Mouse (Mus musculus): ENCODE measurements around the gene Kcnh3.

Gene Kcnh3

DNA sequence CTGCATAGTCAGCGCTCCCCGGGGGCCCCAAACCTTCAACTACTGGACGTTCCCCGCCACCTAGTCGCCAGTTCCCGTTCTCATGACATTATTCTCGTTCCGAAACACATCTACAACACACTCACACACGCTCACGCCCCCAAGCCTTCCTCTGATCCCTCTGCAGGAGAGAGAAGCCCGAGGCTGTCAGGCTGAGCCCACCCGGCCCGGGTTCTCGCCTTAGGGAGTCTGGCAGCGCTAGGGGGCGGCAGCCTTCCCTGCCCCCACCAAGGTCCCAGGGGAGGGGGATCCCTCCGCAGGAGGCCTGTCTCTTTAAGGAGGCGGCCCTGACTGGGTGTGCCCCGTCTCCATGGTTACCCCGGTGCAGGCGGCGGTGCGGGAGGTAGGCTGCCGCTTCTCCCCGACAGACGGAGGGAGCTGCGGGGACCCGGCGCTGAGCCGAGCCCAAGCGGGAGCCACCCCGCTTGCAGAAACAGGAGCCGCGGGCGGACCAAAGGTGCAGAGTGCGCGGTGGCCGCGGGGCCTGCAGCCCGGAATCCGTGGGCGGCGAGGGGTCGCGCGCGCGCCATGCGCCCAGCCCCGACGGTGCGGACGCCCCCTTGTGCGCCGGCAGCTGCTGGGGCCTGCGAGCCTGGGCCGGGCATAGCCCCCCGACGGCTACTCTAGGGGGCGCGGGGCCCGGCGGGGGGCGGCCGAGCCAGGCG lies at the start of gene Kcnh3:
TSS of gene Kcnh3 (plus strand) at position 654 of the 704 bp plus-strand sequence.
- DNase-seq, result peak; percentile 41

DNA sequence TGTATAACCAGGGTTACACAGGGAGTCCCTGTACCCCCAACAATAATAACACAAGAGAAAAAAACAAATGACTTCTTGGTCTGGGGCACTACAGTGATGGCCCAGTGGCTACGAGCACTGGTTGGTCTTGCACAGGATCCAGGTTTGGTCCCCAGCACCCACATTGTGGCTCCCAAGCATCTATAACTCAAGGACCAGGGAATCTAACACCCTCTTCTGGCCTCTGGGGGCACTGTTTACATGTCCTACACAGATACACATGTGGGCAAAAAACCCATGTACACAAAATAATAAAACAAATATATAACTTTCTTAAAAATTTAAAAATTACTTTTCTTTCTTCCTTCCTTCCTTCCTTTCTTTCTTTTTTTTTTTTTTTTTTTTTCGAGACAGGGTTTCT lies 45.0 kb upstream of the Kcnh3 start:
- no peak for DNase-seq

DNA sequence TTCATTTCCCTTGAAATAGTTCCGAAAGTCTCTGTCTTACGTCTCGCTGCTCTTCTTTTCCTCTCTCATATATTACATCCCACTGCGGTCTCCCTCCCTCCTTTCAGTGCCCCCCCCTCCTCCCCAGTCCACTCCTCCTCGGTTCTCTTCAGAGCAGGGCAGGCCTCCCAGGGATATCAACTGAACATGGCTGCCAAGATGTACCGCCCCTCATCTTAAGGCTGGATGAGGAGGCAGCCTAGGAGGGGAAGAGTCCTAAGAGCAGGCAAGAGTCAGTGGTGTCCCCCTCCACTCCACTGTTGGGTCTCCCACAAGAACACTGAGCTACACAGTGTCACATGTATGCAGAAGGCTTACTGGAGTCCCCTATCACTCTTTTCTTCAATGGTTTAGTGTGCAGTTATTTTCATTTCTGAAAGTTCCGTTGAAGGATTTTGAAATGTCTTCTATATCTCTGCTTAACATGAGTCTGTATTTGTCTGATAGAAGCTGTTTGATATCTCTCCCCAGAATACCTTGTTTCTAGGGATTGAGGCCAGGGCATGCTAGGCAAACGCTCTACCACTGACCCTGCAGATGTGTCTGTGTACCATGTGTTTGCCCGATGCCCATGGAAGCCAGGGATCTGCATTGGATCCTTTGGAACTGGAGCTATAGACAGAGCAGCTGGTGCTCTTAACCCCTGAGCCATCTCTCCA lies 40.3 kb upstream of the Kcnh3 start:
- DNase-seq, result no peak

DNA sequence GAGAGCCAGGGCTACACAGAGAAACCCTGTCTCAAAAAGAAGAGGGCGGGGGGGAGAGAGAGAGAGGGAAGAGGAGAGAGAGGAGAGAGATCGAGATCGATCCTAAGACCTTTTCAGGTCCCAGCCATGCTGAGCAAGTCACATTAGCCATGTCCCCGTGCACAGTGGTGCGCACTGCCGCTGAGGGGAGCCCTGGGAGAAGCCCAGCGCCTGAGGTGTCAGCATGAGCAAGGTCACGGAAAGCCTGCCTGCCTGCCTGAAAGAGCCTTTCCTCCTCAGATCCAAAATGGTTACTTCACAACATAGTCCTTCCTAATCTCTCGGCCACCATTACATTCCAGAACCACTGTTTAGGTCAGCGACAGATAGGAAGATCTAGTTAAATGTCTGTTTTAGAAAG lies 30.3 kb upstream of the Kcnh3 start:
- no peak for DNase-seq

DNA sequence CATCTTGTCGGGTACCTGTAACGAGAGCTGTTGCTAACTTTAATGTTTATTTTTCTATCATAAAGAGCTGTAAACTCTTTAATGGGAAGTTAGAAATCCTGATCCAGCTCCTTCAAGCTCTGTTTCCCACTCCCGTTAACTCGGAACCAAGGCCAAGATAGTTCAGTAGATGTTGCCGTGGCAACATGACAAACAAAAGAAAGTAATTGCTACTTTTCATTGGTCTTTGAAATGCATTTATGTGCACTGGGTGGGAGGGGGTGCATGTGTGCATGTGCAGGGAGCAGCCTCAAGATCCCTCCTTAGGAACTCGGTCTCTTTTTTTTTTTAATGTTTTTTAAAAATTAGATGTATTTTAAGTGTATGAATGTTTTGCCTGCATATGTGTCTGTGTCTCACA lies 29.6 kb upstream of the Kcnh3 start:
- DNase-seq, result no peak

DNA sequence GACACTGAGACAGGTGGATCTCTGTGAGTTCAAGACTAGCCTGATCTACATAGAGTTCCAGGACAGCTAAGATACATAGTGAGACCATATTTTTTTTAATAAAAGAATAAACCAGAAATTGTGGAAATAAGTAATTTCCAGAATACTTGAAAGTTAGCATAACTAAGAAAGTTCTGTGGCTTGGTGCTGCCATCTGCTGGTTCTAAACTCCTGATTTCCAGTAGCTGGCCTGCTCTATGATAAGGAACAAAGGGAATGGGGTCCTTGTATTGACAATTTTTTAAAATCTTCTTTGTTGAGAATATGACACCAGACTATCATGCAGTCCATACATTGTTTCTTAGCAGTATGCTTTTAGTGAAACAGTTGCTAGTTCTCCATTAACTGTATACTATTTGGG lies 25.9 kb upstream of the Kcnh3 start:
- DNase-seq, result no peak

DNA sequence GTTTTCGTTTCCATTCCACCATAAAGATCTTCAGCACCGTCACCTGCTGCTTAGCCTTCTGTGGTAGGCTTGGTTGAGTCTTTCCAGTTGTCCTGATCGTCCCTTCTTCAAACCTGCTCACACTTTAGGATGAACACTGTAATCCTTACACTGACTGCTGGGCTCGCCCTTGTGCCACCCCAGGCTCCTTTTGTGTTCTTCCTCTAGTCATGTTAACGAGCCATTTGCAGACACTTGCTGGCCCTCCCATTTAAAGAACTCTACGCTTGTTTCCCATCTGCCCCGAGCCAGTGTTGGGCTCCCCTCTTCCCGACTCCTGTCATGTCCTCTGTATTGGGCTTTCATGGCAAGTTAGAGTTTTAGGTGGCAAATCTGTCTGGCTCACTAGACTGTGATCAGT lies 18.7 kb upstream of the Kcnh3 start:
- DNase-seq, result no peak

DNA sequence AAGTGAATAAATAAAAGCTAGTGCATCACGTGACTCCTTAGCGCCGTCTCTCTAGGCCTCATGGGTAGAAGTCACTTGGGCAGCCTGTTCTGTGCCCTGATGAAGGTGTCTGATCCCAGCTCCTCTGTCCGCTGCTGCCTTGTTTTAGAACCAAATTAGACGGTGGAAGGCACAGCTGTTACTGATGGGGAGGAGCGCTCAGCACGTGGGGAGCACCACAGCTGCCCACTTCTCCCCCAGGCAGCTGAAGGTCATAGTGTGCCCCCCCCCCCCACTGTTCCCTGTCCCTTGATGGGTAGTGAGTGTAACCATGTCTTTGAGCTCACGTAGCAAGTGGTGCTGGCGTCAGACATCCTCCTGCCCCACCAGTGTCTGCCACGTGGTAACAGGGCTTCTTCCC lies 11.5 kb upstream of the Kcnh3 start:
- DNase-seq, result no peak

DNA sequence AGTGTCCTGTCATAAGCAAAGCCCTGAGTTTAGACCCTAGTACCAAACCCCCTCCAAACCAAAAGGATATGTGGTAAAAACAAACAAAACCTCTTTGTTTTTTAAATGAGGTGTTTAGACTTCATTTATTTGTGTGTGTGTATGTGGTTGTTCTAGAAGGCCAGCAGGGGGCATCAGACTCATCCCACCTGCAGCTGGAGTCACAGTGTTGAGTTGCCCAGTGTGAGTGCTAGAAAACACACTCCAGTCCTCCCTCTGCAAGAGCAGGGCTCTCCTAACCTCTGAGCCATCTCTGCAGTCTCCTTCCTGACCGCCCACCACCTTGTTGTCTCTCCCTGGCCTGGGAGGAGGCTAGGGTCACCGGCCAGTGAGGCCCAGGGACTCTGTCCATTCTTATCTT lies 9.7 kb upstream of the Kcnh3 start:
- DNase-seq, result no peak

DNA sequence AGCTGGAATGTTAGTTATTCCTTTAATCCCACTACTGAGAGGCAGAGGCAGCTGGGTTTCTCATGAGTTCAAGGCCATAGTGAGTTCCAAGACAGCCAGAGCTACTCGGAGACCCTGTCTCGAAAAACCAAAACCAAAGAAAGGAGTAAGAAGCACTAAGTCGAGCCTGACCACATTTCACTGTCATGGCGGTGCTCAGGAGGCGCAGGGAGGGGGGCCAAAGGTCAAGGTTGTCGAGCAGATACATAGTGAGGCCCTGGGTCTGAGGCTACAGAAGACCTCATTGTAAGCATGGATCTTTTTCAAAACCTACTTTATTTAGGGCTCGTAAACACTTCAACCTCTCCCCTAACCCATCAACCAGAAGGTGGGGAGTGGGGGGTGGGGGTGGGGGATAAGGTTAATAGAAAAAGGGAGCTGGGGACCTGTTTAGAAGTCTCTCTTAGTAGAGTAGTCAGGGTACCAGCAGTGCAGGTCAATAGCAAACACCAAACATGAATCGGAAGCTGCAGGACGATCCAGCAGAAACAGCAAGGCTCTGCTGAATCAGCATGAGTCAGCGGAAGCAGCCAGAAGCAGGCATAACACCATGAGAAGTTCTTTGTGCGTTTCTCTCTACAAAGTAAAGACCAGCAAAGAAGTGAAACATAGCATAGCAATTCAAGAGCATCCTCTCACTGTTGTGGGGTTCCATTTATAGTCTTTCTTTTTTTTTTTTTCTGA lies 8.8 kb upstream of the Kcnh3 start:
- DNase-seq, result no peak

DNA sequence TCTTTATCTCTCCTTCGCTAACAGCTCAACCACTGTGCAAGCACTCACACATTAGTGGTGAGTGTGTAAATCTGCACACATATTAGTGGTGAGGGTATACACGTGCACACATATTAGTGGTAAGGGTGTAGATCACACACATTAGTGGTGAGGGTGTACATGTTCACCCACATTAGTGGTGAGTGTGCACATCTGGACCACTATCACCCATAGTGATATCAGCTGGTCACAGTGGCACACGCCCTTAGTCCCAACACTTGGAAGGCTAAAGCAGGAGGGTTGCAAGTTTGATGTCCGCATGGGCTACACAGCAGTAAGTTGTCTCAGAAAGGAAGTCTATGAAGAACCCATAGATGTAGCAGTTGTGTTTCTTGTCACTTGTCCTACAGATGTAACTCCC lies 7.0 kb upstream of the Kcnh3 start:
- no peak for DNase-seq

DNA sequence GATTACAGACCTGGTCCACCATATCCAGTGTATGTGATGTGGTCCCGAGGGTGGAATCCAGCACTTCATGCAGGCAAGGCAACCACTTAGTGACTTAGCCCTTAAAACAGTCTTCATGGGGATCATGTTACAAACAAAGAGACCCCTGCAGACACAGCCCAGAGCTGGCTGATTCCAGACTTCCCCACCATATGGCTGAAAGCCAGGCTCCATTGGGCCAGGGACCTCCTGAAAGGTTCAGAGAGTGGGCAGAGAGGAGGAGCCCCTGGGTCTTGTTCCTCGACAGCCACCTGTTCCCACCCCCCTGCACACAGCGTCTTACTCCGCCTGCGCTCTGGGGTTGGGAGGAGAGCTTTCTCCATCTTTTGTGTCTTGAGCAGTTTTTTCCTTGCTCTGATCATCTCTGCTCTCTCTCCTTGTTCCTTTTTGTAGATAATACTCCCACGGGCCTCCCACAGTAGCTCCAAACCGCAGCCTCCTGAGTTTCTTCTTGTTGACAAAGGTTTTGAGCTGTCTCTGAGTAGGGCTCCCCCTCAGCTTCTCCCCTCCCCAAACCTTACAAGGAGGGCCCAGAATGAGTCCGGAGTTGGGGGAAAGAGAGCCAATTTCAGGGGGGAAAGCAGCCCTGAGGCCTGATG lies 3.2 kb upstream of the Kcnh3 start:
- DNase-seq, result no peak

DNA sequence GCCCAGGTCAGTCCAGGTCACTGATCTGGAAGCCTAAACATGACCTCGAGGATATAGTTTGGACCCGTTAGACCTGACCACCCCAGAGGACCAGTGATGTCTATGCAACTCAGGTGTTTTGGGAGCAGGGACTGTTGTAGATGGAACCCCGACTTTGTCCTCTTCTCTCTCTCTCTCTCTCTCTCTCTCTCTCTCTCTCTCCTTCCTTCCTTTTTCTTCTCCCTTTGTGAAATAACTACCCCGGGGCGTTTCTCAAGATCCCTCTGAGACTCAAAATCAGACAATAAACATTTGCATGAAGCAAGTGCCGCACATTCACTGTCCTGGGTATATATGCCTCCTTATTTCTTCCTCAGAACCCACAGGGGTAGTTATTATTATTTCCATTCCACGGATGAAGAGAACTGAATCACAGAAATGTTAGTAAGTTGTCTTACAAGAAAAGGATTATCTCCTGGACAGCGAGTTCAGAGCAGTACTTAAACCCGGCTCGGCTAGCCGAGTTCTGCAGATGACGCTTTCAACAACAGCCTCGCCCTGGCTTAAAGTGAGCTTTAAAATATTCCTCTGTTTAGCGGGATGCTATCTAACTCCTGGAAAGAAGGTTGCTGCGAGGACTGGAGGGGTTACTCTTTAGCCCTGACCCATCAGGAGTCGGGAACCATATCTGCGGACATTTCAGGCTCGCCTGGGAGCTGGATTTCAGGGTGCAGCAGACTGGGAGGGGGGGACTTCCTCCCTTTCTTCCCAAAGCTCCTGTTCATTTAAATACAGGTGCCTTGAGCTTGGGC lies 1.7 kb upstream of the Kcnh3 start:
- no peak for DNase-seq

DNA sequence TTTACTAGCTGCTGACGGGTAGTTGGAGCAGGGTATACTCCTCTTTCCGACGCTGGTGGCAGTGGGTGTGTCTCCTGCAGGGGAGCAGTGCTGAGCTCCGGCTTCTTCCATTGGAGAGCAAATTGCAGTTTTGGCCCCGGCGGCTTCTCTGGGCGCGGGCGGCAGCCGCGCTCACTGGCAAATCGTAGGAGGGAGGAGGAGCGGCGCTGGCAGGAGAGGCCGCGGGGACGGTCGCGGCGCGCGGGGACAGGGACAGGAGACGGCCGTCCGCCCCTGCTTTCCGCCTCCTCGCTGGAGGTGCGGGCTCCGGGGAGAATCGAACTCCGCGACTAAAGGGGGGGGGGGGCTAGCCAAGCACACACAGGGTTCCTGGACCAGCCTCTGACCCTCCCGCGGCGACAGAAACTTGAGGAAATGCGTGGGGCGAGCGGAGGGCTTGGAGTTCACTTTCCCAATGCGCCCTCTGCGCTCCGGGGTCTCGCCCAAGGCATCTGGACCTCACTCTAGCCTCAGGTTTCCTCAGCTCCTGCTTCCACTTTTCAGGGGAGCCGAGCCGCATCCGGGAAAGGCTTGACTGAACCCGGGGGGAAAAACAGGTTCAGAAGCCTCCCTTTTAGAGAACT lies 965 bp upstream of the Kcnh3 start:
- peak; percentile 58 for DNase-seq

DNA sequence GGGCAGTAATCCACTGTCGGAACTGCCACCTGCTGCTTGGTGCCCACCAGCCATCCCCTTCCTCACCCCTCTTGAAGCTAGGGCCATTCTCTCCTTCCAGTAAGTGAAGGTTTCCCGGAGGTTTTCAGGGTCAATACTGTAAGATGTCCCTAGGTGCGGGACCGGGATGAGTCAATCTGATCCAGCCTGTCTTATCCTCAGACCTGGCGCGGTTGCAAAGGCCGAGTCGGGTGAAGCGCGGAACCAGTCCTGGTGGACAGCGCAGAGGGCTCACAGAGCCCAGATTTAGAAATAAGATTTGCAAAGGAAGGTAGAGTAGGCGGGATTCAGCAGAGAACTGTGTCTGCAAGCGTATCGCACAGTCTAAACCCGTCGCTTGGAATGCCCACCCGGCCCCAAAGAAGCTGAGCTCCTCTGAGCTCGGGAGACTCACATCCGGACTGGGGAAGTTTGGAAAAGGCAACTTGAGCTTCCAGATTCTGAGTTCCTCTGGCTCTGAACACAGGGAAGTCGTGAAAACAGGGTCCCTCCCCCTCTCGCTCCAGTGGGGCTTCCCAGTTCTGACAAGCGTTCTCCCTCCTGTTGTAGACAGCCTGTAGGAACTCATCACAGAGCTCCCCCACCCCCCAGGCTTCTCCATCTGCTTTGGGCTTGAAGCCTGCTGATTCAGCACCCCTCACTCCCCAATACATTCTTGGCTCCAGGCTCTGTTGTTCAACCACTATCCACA lies 585 bp downstream of the Kcnh3 start:
- DNase-seq, result no peak

DNA sequence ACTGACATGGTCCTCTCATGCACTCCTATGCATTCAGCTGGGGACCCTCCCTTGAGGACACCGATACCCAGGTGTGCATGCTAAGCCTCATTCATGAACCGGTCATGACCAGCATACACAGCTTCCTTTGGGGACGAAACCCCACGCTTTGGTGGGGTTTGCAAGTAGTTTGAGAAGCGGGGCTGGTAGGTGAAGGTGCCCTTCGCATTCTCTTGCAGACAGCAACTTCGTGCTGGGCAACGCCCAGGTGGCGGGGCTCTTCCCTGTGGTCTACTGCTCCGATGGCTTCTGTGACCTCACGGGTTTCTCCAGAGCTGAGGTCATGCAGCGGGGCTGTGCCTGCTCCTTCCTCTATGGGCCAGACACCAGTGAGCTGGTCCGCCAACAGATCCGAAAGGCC lies 1.4 kb downstream of the Kcnh3 start:
- DNase-seq, result no peak

DNA sequence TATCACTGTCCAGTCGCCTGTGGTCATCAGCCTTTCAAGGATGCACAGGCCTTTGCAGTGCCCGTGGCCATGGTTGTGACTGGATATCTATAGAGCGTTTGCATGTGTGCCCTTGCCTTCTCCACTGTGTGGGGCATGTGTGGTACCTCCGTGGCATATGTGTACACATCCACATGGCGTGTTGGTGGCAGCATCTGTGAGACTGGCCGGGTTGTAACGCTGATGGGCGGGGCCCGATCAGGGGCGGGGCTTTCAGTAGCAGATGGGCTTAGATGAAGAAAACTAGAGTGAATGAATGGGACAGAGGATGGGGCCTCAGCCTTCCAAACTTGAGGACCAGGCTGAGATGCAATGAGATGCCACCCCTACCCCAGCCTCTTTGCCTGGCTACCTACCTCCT lies 7.3 kb downstream of the Kcnh3 start:
- no peak for DNase-seq

DNA sequence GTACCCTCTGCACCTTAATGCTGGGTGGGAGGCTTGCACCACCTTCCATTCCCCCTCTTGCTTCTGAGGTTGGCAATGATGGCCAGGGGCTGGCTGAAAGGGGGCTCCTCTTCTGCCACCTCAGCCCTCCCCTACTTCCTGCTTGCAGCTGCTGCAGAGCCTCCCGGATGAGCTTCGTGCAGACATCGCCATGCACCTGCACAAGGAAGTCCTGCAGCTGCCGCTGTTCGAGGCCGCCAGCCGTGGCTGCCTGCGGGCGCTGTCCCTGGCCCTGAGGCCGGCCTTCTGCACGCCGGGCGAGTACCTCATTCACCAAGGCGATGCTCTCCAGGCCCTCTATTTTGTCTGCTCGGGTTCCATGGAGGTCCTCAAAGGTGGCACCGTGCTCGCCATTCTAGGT lies 9.1 kb downstream of the Kcnh3 start:
- DNase-seq, result no peak

DNA sequence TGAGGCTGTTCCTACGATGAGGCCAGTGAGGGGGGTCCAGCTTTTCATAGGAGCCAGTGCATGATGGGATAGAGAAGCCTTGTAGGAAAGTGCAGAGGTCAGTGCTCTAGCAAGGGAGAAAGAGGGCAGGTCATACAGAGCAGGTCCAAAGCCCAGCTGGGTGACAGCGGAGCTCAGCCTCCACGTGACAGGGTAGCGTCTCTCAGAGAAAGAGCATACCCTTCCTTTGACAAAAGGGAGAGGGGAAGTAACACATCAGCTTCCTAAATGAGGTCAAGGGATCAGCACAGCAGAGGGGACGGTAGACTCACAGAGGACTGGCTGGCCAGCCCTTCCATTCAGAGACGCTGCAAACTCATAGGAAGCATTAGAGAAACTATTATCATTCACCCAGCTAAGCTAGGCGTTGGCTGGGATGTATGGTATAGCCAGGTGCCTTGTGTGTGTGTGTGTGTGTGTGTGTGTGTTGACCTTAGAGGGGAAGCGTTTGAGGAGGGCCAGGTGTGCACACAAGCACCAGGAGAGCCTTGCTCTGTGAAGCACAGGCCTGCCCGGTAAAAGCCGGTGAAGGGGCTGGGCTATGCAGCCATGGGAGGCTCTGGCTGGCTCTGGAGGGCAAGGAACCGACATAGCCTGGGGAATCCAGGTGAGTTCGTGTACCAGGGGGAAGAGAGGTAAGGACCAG lies 9.8 kb downstream of the Kcnh3 start:
- no peak for DNase-seq

DNA sequence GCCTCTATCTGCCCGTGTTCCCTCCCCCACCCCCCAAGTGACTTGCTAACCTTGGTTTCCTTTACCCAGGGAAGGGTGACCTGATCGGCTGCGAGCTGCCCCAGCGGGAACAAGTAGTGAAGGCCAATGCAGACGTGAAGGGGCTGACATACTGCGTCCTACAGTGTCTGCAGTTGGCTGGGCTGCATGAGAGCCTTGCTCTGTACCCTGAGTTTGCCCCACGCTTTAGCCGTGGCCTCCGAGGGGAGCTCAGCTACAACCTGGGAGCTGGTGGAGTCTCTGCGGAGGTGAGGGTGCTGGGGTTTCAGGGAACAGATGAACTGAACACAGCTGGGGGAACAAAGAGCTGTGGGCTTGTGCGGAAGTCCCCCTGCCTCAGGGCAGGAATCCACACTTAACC lies 13.3 kb downstream of the Kcnh3 start:
- no peak for DNase-seq

DNA sequence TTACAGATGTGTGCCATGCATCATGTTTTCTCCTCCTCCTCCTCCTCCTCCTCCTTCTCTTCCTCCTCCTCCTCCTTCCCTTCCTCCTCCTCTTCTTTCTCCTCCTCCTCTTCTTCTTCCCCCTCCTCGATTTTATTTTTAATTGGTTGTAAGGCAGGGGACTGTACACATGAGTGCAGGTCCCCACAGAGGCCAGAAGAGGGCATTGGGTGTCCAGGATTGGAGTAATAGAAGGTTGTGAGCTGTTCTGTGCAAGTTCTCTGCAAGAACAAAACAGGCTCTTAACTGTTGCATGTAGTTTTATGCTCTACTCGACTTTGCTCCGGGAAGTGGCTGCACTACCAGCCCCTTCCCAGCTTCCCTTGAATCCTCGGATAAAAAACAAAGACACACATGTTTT lies 15.5 kb downstream of the Kcnh3 start:
- no peak for DNase-seq
